Mouse (Mus musculus) limb, embryonic 12.5 days (tissue): ENCODE data around the gene Gpt2. TPM values are rescaled to one million over a fixed set of nuclear protein-coding genes. Genes with fewer than 3 reads are reported as not detected.

Experiments
- ATAC-seq: fragments of 200-750 bp; cut with Nextera tagmentation; 2 replicates; pipeline ENCODE4 v1.8.0; 2017; ENCODE audit warnings: low read depth, moderate TSS enrichment; ENCODE audit not compliant: insufficient number of reproducible peaks, insufficient read depth, low FRiP score, low TSS enrichment
- H3K27ac ChIP-seq: fragments of 300-500 bp; sonication (generic); 2 replicates; pipeline ENCODE4 v1.5.1; 2016; ENCODE audit warnings: mild to moderate bottlenecking, moderate library complexity
- H3K27me3 ChIP-seq: fragments of 300-500 bp; sonication (generic); 2 replicates; pipeline ENCODE4 v1.6.1; 2016; ENCODE audit warnings: mild to moderate bottlenecking, moderate library complexity
- H3K36me3 ChIP-seq: fragments of 300-500 bp; sonication (generic); 2 replicates; pipeline ENCODE4 v1.6.1; 2016; ENCODE audit warnings: mild to moderate bottlenecking, moderate library complexity
- H3K4me1 ChIP-seq: fragments of 300-500 bp; sonication (generic); replicated peaks from 2 replicates; pipeline ENCODE4 v1.6.1; 2016
- H3K4me2 ChIP-seq: fragments of 300-500 bp; sonication (generic); 2 replicates; pipeline ENCODE4 v1.6.1; 2016; ENCODE audit warnings: mild to moderate bottlenecking, moderate library complexity
- H3K4me3 ChIP-seq: fragments of 300-500 bp; sonication (generic); replicated peaks from 2 replicates; pipeline ENCODE4 v1.5.1; 2016; ENCODE audit warnings: mild to moderate bottlenecking
- H3K9ac ChIP-seq: fragments of 300-500 bp; sonication (generic); replicated peaks from 2 replicates; pipeline ENCODE4 v1.6.1; 2016; ENCODE audit warnings: mild to moderate bottlenecking, moderate library complexity
- H3K9me3 ChIP-seq: fragments of 300-500 bp; sonication (generic); 2 replicates; pipeline ENCODE4 v1.6.1; 2016; ENCODE audit warnings: mild to moderate bottlenecking, moderate library complexity
- WGBS: fragments of 180-500 bp; shearing (Covaris S2); methylation state at CpG from one replicate; pipeline ENCODE4 v1.1.7; 2016; 5-methylcytosine and 5-hydroxymethylcytosine counted together
- polyA plus RNA-seq: library from polyadenylated mRNA; unstranded; fragments of >200 nt; fragmentation: Nextera tagmentation; extraction: Ambion mirVana; gene quantifications from 2 replicates; pipeline ENCODE4 v1.2.1, GENCODE M21; 2016

Gpt2 gene
- 61.6 and 64.8 TPM in 2 replicates for polyA plus RNA-seq

- ATAC-seq: peak; percentile 99
- peak within 1 kb of the TSS; percentile 80 for H3K27ac ChIP-seq
- under 1% methylated on average over 41 of the region's 41 CpGs for WGBS
- H3K36me3 ChIP-seq: peaks cover 7% of the 10 kb centered on the region; the same call in 1 of the 2 replicates
- peak within 1 kb of the TSS; percentile 90 for H3K9ac ChIP-seq
- no peaks in the 10 kb centered on the region for H3K27me3 ChIP-seq
- peak within 1 kb of the TSS; percentile 82 for H3K4me2 ChIP-seq
- peaks cover 21% of the 10 kb centered on the region for H3K4me1 ChIP-seq
- H3K4me3 ChIP-seq: peak within 1 kb of the TSS; percentile 79
- no peaks in the 10 kb centered on the region for H3K9me3 ChIP-seq
These were observed at the start of gene Gpt2 for GRCm38 (mm10) chr8:85492125-85492875. Gene Gpt2 (plus strand): TSS chr8:85492576.

- Histone ChIP-seq H3K36me3 (no peaks in the 10 kb centered on the region), H3K9me3 (0 out of 2 replicates have a peak, but pooled peaks cover 5% of the 10 kb centered on the region), H3K4me1 (no peaks in the 10 kb centered on the region), H3K4me3 (no peak overlapping the region), H3K27me3 (no peaks in the 10 kb centered on the region), H3K4me2 (no peak overlapping the region), H3K9ac (no peak overlapping the region), H3K27ac (no peak overlapping the region)
- ATAC-seq: no peak
These were observed 48.3 kb upstream of the Gpt2 start for GRCm38 (mm10) chr8:85444092-85444491.

DNA sequence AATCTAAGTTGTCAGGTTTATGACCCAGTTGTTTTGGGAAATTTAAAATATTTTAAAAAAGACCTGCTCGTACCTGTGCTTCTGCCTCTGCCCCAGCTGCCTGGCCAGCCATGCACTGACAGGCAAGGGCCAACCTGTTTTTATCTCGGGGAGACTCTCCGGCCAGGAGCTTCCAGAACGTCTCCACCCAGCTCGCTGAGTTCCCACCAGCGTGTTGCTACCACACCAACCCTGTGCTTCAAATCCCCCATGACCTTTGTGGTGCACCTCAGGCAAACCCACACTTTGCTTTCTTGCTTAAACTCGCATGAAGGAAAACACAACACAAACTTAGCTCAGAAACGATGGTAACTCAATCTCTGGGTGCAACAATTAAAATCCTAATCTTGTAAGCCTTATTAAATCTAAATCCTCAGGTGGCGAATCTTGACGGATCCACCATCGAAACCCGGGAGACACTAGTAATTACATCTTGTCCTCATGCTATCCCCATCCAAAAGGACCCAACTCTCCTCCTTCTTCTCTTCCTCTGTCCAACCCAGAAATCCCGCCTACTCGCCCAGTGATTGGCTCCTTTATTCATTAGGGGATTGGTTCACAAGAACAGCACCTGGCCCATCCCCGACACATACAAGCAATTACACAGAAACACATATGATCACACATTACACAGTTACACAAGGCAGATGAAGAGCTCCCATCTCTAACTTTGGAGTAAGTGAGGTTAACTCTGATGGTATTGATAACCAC lies 46.3 kb upstream of the Gpt2 start:
- Histone ChIP-seq H3K9ac (no peak overlapping the region), H3K4me3 (no peak overlapping the region), H3K27me3 (no peaks in the 10 kb centered on the region), H3K27ac (no peak overlapping the region), H3K4me2 (no peak overlapping the region), H3K9me3 (no peaks in the 10 kb centered on the region), H3K36me3 (no peaks in the 10 kb centered on the region), H3K4me1 (no peaks in the 10 kb centered on the region)
- no peak for ATAC-seq
- 82% methylated on average over 15 of the region's 15 CpGs for WGBS

DNA sequence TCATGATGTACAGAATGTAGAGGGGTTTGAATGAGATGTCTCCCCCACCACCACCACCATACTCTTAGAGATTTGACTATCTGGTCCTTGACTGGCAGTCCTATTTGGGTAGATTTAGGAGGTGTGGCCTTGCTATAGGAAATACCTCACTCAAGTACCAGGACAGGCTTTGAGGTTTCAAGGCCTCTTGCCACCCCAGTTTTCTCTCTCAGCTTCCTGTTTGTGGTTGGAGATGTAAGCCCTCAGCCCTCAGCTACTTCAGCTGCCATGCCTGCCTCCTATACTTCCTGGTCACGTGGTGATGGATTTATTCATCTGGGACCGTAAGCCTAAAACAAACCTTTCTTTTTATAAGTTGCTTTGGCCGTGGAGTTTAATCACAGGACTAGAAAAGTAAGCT lies 42.0 kb upstream of the Gpt2 start:
- H3K9me3 ChIP-seq: no peaks in the 10 kb centered on the region
- H3K27me3 ChIP-seq: no peaks in the 10 kb centered on the region
- WGBS: 81% methylated on average over 3 of the region's 3 CpGs
- H3K36me3 ChIP-seq: no peaks in the 10 kb centered on the region
- H3K4me2 ChIP-seq: no peak overlapping the region
- no peak overlapping the region for H3K9ac ChIP-seq
- no peak for ATAC-seq
- H3K27ac ChIP-seq: no peak overlapping the region
- H3K4me1 ChIP-seq: peaks cover 11% of the 10 kb centered on the region
- no peak overlapping the region for H3K4me3 ChIP-seq

DNA sequence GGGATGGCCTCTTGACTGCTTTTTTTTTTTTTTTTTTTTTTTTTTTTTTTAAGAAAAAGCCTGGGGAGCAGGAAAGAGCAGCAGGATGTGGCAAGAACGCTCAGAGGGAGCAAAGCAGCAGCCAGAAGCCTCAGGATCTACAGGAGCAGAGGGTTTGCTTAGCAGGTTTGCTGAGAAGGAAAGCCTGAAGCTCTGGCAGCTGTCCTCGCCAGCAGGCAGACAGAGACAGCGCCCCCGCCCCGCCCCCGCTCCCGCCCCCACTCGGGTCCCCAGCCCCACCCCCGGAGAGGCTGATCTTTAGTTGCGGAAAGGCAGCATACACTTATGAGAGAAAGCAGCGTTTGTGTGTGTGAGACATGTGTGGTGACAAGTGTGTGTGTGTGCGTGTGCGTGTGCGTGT lies 40.0 kb upstream of the Gpt2 start:
- H3K9me3 ChIP-seq: no peaks in the 10 kb centered on the region
- no peak overlapping the region for H3K27ac ChIP-seq
- no peaks in the 10 kb centered on the region for H3K36me3 ChIP-seq
- no peak; the same call in 1 of the 2 replicates for ATAC-seq
- 0 out of 2 replicates have a peak overlapping the region, but pooled peaks have one; percentile 12 for H3K4me3 ChIP-seq
- no peaks in the 10 kb centered on the region for H3K27me3 ChIP-seq
- H3K4me2 ChIP-seq: peak overlapping the region; percentile 50
- WGBS: 19% methylated on average over 14 of the region's 14 CpGs
- H3K9ac ChIP-seq: peak overlapping the region; percentile 40; the same call in 1 of the 2 replicates
- peaks cover 11% of the 10 kb centered on the region for H3K4me1 ChIP-seq

DNA sequence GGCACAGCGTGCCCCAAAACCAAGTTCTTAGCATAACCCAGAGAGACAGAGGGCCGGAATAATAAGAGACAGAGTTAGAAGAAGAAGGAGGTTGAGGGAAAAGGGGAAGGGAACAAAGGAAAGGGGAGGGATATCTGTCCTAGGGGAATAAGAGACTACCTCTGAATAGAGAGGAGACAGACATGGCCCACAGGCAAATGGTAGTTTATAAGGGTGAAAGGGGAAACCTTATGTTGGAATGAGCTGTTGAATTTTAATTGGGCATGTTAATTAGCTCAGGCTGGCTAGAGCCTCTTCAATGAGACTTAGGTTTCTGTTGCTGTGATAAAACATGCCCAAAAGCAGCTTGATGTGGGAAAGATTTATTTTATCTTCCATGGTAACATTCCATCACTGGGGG lies 39.1 kb upstream of the Gpt2 start:
- ATAC-seq: no peak
- no peaks in the 10 kb centered on the region for H3K36me3 ChIP-seq
- no peak overlapping the region for H3K27ac ChIP-seq
- H3K9me3 ChIP-seq: no peaks in the 10 kb centered on the region
- H3K4me3 ChIP-seq: no peak overlapping the region
- peaks cover 11% of the 10 kb centered on the region for H3K4me1 ChIP-seq
- H3K4me2 ChIP-seq: no peak overlapping the region
- no peaks in the 10 kb centered on the region for H3K27me3 ChIP-seq
- 79% methylated on average over 2 of the region's 2 CpGs for WGBS
- H3K9ac ChIP-seq: no peak overlapping the region

- no peak for ATAC-seq
- WGBS: 62% methylated on average over 8 of the region's 8 CpGs
- H3K27me3 ChIP-seq: no peaks in the 10 kb centered on the region
- no peak overlapping the region for H3K27ac ChIP-seq
- H3K4me3 ChIP-seq: no peak overlapping the region
- H3K4me2 ChIP-seq: no peak overlapping the region
- H3K9ac ChIP-seq: no peak overlapping the region
- no peaks in the 10 kb centered on the region for H3K9me3 ChIP-seq
- no peaks in the 10 kb centered on the region for H3K36me3 ChIP-seq
- peaks cover 11% of the 10 kb centered on the region for H3K4me1 ChIP-seq
These were observed 37.6 kb upstream of the Gpt2 start for GRCm38 (mm10) chr8:85454750-85455149.

DNA sequence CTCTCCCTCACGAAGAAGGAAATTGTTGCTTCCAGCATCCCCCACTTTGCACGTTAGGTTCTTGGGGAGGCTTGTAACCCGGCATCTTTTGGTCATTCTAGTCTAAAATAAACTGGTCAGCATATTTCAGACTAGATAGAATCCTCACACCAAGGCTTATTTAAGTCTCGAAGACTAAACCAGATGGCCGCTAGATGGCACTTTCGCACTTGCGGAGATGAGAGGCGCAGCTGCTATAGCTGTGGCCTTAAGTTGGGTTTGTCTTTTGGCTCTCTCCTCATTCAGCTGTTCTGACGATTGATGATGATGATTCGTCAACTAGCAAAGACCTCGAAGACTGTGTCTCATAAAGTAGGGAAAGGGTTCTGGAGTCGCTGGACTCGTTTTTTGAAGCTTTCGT lies 35.8 kb upstream of the Gpt2 start:
- Histone ChIP-seq H3K27me3 (no peaks in the 10 kb centered on the region), H3K4me3 (no peak overlapping the region), H3K9me3 (no peaks in the 10 kb centered on the region), H3K27ac (no peak overlapping the region), H3K4me2 (no peak overlapping the region), H3K36me3 (no peaks in the 10 kb centered on the region), H3K4me1 (peaks cover 11% of the 10 kb centered on the region), H3K9ac (no peak overlapping the region)
- ATAC-seq: no peak
- 10% methylated on average over 14 of the region's 14 CpGs for WGBS

DNA sequence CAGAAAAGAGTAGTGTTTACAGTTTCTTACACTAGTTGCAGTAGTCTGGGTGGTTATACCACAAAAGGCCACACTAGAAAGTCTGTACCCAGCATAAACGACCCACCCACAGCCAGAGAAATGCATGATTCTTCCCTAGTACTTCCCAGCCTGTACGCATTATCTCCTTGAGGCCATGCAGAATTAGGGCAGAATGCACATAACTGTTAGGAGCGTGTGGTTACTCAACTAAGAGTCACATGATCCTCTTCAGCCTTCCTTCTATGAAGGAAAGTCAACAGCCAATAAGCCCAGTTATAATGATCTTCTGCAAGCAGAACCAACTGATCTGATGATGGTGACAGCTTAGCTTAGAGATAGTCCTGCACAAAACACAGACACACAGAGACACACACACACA lies 32.8 kb upstream of the Gpt2 start:
- H3K36me3 ChIP-seq: no peaks in the 10 kb centered on the region
- H3K9me3 ChIP-seq: no peaks in the 10 kb centered on the region
- no peaks in the 10 kb centered on the region for H3K4me1 ChIP-seq
- no peak overlapping the region for H3K9ac ChIP-seq
- WGBS: 82% methylated on average over 3 of the region's 3 CpGs
- no peak overlapping the region for H3K27ac ChIP-seq
- no peak overlapping the region for H3K4me3 ChIP-seq
- ATAC-seq: no peak
- no peaks in the 10 kb centered on the region for H3K27me3 ChIP-seq
- no peak overlapping the region for H3K4me2 ChIP-seq

DNA sequence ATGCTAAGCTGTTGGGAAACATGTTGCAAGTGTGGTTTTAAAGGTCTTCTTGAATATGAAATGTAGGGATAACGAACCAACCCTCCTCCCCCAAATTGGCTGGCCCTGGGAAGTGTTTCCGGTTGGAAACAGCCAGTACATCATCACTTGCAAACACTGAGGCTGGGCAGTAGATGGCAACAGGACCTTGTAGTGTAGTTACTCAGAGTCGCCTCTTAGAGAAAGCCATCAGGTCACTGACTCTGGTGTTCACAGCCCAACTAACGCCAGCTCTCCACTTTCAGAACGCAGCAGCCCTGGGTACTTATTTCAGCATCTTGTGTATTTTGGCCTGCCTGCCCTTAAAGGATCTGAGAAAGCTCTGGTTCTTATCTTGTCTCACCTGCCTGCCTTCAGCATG lies 31.6 kb upstream of the Gpt2 start:
- no peaks in the 10 kb centered on the region for H3K27me3 ChIP-seq
- no peaks in the 10 kb centered on the region for H3K9me3 ChIP-seq
- no peak overlapping the region for H3K9ac ChIP-seq
- H3K4me3 ChIP-seq: no peak overlapping the region
- no peaks in the 10 kb centered on the region for H3K4me1 ChIP-seq
- ATAC-seq: no peak
- WGBS: 28% methylated on average over 5 of the region's 5 CpGs
- H3K36me3 ChIP-seq: no peaks in the 10 kb centered on the region
- no peak overlapping the region for H3K27ac ChIP-seq
- no peak overlapping the region for H3K4me2 ChIP-seq

GRCm38 (mm10) chr8:85461377-85461776 lies 31.0 kb upstream of the Gpt2 start:
- no peak overlapping the region for H3K4me3 ChIP-seq
- H3K27ac ChIP-seq: no peak overlapping the region
- H3K36me3 ChIP-seq: no peaks in the 10 kb centered on the region
- H3K4me2 ChIP-seq: no peak overlapping the region
- no peaks in the 10 kb centered on the region for H3K27me3 ChIP-seq
- WGBS: 79% methylated on average over 3 of the region's 3 CpGs
- no peaks in the 10 kb centered on the region for H3K9me3 ChIP-seq
- no peak for ATAC-seq
- H3K4me1 ChIP-seq: no peaks in the 10 kb centered on the region
- no peak overlapping the region for H3K9ac ChIP-seq
